In genomic region chr3:87263436-87263835, GRCm38 (mm10) we compare ENCODE assay signal across 10 mouse cellular contexts. TPM values are rescaled to one million over a fixed set of nuclear protein-coding genes. Genes with fewer than 3 reads are reported as not detected.
DNase-seq lines count a peak whose midpoint lies in the region; TF ChIP-seq lines count a peak whose summit lies in the region.
"Had no signal": no experiment of that assay in that cellular context is flagged by ENCODE, and none has a peak within 500 bp of the region (broad histone marks: within the 10 kb centered on the region; RNA-seq: fewer than 3 reads in every experiment).

Gene Fcrls (minus strand): TSS chr3:87263738.

- H3K4me3 ChIP-seq in gastrocnemius, adult 2 months, result peak within 1 kb of the TSS; percentile 34

- no peak for TF ChIP-seq CTCF in gastrocnemius, adult 2 months (IDR thresholded peaks at IDR 0.05)

- no peak within 1 kb of the TSS for H3K27ac ChIP-seq in gastrocnemius, adult 2 months
- H3K27ac ChIP-seq: liver, embryonic 14.5 days had no signal

- no peak for DNase-seq in gastrocnemius, adult 2 months
- DNase-seq in gastrocnemius, postnatal 14 days, result no peak
- DNase-seq in urinary bladder, adult 2 months (ENCODE audit: low spot score), result no peak
- no peak for DNase-seq in urinary bladder, postnatal 10 days (ENCODE audit: low spot score)
- peak in 1 of 2 experiments; percentile 8 for DNase-seq in left cerebral cortex, postnatal 14 days (ENCODE audit: low spot score in 2 of 2)
- no peak for DNase-seq in cerebellum, adult 8-10 months
- DNase-seq in adrenal gland, adult 18-20 months (ENCODE audit: low spot score in 2 of 2), result no peak
- no peak for DNase-seq in gastrocnemius, postnatal 4 days (ENCODE audit: low spot score in 2 of 2)
- DNase-seq: cerebellum, adult 2 months had no signal

- intact Hi-C loops in gastrocnemius, adult 2 months (cut with DNase I), result no loop called here
- intact Hi-C loops in gastrocnemius, postnatal 14 days (cut with DNase I; ENCODE audit: low total_unique reads), result no loop called here
- intact Hi-C loops in left cerebral cortex, postnatal 14 days (cut with DNase I), result no loop called here

RNA-seq across cellular contexts. Expression of gene Fcrls, which starts in this region (rescaled TPM):
- total RNA-seq in gastrocnemius, adult 2 months (2021), result 1 to 10 TPM; 1.6 to 3.4 TPM
- 1 to 10 TPM; 2.2 to 3.8 TPM for total RNA-seq in gastrocnemius, postnatal 14 days (2021)
- polyA plus RNA-seq in urinary bladder, adult 2 months (2012; rRNA removed), result 12.2 TPM in 2 replicates
- 10 to 100 TPM; 31.0 to 34.3 TPM for total RNA-seq in left cerebral cortex, postnatal 14 days (2021)
- 1 to 10 TPM; 1.1 to 6.3 TPM for total RNA-seq in adrenal gland, adult 18-20 months (2021)
- 10 to 100 TPM in 1 of 2 experiments, 1 to 10 TPM in 1; 9.4 to 12.4 TPM for total RNA-seq in gastrocnemius, postnatal 4 days (2021)
